Mouse (Mus musculus) spleen, postnatal 10 days (tissue): ENCODE measurements around the gene Btg1.

Experiments
- DNase-seq, 2 experiments: peaks; one replicate each; pipeline ENCODE4 v3.0.0; 2021 to 2022; ENCODE audit warnings: low spot score in 2 of 2

The Btg1 gene

DNA sequence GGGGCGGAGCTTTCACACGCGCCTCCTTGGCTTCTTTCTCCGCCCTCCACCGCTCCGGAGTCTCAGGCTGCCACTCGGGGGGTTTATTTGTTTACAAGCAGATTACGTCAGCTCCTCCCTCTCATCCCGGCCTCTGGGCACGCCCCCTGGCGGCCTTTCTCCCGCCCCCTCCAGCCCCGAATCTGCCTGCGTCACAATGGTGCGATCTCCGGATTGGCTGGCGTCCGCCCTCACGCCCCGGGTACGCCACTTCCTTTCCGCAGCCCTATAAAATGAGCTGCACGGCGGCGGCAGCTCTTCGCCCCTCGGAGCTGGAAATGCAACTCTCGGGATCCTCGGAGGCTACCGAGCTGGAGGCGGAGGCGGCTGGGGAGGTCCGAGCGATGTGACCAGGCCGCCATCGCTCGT is at the start of gene Btg1:
Btg1 (plus strand) TSS at position 298 of the 408 bp plus-strand sequence.
- DNase-seq = peak; percentile 99

GRCm38 (mm10) chr10:96569469-96569868 is 47.3 kb upstream of the Btg1 start:
- DNase-seq = no peak

DNA sequence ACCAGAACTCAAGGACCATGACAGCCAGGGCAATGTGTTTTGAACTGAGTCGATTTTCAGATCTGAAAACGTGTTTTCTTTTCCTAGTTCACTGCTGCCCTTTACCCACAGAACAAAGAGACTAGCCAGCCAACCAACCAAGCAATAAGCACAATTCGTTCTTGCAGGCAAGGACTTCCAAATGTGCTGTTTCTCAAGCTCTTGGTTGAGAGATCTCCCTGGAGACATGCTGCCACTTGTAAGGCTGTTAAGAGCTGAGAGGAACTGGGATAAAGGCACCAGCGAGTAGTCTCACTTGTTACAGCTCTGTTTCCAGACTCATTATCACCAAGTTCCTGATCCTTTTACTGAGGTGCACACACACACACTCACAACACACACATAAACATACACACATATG is 45.6 kb upstream of the Btg1 start:
- no peak for DNase-seq

DNA sequence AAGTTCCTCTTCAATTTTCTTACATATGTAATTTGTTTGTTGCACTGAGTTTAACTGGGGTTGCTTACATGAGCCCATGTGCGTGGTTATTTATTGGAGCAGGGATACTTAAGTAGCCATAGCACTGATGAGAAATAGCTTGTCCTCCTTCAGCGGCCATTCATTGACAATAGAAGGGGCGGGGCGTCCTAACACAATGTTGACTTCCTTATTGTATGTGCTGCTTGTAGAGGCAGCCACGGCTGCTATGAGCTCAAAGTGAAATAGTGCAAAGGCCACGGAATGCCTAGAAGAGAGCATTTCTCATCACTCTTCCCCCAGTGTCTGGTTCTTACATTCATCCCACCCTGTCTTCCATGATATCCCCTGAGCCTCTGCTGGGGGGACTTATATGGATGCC is 42.0 kb upstream of the Btg1 start:
- no peak for DNase-seq

DNA sequence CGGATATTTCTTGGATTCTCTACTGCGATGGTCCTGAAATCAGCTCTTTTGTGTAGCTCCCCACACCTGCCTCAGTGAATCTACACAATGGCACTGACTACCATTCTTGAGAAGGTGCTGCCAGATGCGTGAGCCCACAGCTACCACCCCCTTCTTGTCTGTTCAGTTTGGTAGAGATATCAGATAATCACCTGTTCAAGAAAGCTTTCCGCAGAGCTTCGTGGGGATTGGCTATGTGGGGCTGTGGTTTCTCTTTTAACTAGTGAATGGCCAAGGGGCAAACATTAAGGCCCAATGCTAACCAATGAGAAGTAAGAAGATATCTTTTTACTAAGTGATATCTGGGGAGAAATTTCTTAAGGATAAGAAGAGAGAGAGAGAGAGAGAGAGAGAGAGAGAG is 41.5 kb upstream of the Btg1 start:
- DNase-seq = no peak

DNA sequence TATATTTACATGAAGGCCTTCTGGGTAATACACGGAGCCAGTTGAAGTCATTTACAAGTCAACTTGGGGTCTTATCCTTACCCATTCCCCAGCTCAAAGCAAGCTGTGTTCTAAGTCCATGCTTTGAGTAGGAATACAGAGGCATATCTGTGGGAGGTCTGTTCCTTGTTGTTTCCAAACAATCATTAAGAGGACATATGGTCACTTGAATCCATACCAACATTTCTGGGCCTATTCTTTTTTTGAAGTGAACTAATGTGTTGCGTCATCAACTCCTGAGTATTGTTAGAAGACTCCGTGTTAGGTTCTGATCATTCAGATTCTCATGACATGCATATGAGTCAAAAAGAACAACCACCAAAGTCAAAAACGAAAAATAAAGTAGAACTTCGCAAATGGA is 37.9 kb upstream of the Btg1 start:
- DNase-seq = no peak

GRCm38 (mm10) chr10:96579436-96579835 is 37.4 kb upstream of the Btg1 start:
- no peak for DNase-seq

- DNase-seq = no peak
These were observed 36.6 kb upstream of the Btg1 start for GRCm38 (mm10) chr10:96580246-96580645.

DNA sequence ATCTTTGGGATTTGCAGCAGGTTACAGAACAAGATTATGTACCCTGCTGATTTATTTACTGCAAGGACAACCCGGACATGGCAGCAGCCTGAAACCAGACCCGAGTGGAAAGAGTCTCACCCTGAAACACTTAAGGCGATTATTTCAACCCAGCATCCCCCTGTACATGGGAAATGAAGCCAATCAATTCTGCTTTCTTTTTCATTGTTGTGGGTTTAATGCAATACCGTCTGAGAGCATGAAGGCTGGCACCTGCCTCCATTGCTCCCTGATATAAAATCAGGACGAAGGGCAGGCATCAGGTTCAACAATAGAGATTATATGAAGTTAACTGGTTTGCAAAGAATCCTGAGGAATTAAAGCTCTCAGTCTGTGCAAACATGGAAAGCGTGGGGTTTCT is 35.6 kb upstream of the Btg1 start:
- DNase-seq = no peak

DNA sequence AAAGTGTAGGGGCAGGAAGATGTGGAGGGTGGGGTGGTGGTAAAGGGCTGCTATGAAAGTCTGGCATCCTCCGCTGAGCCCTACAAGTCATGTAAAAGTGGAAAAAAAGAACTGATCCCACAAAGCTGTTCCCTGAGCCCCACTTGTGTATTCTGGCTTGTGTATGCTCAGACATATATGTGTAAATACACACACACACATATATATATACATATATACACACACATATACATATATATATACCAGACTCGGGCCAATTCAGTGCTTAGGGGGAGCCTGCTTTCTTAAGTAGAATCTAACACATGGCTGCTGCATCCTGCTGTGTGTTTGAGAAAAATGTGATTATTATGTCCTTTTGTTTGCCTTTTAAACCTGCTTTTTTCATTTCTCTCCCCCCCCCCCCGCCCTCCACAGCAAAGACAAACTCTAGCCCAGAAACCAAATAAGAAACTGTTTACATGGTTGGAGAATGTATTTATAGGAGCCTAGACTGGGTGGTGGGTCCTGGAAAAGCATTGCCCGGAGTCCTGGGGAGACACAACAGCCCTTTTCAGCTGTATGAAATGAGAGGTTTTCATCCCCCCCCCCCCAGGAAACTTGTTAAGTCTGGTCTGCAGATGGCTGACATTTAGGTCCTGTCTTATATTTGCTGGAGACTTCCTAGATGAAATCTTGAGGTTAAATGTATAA is 30.5 kb upstream of the Btg1 start:
- no peak for DNase-seq

- DNase-seq = no peak
These were observed 30.0 kb upstream of the Btg1 start for GRCm38 (mm10) chr10:96586881-96587217.

- DNase-seq = no peak
These were observed 28.6 kb upstream of the Btg1 start for GRCm38 (mm10) chr10:96588233-96588632.

DNA sequence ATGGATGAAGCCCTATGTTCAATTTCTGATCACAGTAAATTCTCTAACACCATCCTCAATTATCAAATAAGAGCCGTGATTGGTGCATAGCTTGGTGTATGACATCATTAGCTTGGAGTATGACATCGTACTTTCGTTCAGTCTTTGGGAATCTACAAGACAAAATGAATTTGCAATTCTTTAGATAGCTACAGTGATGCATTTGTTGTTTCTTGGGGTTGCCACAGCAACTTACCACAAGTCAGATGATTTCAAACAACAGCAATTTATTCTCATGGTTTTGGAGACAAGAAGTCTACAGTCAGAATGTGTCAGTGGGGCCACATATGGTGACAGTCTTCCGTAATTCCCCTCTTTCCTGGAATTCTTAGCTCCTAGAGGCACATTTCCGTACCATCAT is 27.0 kb upstream of the Btg1 start:
- DNase-seq = no peak

- no peak for DNase-seq
These were observed 24.7 kb upstream of the Btg1 start for GRCm38 (mm10) chr10:96592089-96592488.

DNA sequence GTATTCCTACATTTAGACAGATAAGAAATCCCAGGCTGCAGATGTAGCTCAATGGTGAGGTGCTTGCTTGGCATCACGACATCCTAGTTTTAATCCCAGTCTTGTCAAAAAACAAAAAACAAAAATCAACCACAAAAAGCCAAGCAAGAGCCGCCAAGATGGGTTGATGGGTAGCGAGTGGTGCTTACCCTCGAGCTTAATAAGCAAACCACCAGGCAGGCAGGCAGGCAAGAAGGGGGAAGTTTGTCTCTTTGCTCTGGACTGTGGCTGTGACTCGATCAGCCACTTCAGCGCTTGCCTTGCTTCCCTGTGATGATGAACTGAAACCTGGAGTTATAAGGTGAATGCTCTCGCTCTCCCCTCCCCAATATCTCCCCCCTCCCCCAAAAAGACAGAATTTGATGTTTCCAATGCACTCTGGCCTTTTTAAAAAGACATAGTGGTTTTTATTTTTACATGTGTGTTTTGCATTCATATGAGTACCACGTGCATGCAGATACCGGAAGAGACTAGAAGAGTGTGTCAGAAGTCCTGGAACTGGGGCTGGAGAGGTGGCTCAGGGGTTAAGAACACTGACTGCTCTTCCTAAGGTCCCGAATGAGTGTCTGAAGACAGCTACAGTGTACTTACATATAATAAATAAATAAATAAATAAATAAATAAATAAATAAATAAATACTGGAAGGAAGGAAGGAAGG is 21.2 kb upstream of the Btg1 start:
- DNase-seq = no peak

- no peak for DNase-seq
These were observed 20.4 kb upstream of the Btg1 start for GRCm38 (mm10) chr10:96596411-96596810.

DNA sequence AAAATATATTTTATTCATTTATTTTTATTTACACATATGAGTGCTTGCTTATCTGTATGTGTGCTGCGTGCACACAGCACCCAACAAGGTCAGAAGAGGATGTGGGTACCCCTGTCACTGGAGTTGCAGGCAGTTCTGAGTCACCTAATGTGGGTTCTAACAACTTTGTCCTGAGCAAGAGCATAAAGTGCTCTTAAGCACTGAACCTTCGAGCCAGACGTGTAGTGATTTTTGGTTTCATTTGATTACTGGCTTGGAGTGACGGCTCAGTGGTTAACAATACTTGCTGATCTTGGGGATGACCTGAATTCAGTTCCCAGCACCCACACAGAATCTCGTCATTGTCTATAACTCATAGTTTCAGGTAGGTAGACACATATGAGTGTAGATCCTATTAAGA is 17.2 kb upstream of the Btg1 start:
- no peak for DNase-seq

- DNase-seq = no peak
These were observed 15.1 kb upstream of the Btg1 start for GRCm38 (mm10) chr10:96601670-96602069.

DNA sequence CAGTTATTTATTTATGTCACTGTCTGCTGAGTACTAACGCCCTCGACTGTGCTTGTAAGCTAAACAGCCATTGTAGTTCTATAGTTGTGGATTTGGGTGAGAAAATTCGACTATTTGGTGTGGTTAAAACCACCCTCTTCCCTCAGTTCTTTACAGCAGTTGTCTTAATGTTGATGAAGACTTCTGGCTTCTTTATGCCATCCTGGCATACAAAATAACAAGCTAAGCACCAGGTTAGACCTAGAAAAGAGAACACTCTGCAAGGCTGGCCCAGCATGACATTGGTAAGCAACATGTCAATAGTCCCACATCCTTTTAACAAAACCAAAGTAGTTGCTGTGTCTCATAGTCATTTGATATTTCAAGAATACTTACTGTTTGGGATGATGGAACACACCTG is 14.5 kb upstream of the Btg1 start:
- DNase-seq = no peak

GRCm38 (mm10) chr10:96605168-96605567 is 11.6 kb upstream of the Btg1 start:
- no peak for DNase-seq

GRCm38 (mm10) chr10:96605856-96606255 is 10.9 kb upstream of the Btg1 start:
- DNase-seq = no peak

DNA sequence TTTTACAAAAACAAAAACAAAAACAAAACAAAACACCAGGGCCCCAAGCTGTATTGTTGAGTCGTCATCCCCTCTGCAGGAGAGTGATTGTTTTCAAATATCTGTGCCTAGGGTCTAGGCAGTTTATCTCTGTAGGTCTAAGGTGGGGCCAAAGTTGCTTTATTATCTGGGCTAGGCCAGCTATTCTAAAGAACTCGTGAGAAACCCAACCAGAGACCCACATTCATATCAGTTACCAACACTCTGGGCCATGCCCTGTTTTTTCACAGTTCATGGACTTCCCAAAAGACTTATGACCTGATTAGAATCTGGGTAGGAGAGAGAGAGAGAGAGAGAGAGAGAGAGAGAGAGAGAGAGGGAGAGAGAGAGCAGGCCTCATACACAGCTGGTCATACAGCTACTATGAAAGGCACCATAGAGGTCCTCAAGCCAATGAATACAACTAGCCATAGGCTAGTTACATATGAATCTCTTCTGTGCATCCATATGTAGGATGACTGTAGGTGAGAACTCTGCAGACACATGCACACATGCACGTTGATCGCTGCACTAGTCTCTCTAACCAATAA is 9.1 kb upstream of the Btg1 start:
- DNase-seq = no peak
